Mouse (Mus musculus): ENCODE data around the gene Naa25. TPM values are rescaled to one million over a fixed set of nuclear protein-coding genes. Genes with fewer than 3 reads are reported as not detected.
"Not testable (repeated sequence)": the region's sequence is repeated elsewhere in the genome, so short reads cannot be mapped to it uniquely, and the experiment has no call there.

Gene Naa25
- 11.6 and 22.3 TPM in 2 replicates for polyA plus RNA-seq (2011; ENCODE audit: insufficient read depth, insufficient read length, low replicate concordance, missing spikeins)

DNA sequence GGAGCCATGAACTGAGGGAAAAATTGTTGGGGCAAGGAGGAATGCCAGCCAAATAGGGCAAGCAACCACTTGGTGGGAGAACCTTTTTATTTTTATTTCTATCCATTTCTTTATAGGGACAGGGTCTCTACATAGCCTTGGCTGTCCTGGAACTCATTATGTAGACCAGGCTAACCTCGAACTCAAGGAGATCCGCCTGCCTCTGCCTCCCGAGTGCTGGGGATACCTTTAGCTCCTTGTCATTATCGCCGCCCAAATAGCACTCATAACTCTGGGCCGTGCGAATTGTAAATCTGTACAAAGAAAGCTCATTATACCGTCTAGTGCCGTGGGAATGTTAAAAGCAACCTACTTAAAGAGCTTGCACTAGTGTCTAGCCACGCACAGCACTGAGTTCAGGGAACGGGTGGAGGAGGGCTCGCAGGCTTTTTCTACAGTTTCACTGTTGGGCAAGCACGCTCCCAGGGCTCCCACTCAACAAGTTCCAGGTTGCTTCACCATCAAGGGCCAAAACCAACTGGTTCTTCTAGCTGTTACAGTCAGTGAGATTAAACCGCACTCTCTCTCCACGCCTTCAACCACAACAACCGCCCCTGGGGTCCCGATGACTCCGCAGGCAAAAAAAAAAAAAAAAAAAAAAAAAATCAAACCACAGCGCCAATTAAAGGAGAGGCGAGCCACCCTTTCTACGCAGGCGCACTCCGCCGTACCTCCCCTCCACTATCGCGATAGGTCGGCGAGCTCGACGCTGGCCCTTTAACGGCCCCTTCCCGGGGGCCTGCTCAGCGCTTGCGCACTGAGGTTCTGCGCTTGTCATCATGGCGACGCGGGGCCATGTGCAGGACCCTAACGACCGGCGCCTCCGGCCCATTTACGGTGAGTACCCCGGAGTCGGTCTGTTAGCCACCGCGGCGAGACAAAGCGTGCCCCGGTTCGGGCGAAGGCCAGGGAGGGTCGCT, at the start of gene Naa25:
Naa25 (plus strand) TSS at position 750 of the 959 bp plus-strand sequence.
- WGBS = 6% methylated on average over 53 of the region's 53 CpGs
- no peak for TF ChIP-seq CTCF (IDR thresholded peaks at IDR 0.05; ENCODE audit: control insufficient read depth, insufficient read depth, low read length)
- TF ChIP-seq POLR2A (IDR thresholded peaks at IDR 0.05; ENCODE audit: borderline replicate concordance, control insufficient read depth, low read depth, low read length) = peak; percentile 43; the same call in 1 of the 2 replicates
- Histone ChIP-seq H3K27ac (ENCODE audit: control insufficient read depth, insufficient read depth, low read depth, low read length, poor library complexity) (peak within 1 kb of the TSS; percentile 35), H3K4me3 (replicated peaks; ENCODE audit: control insufficient read depth, low read depth, low read length) (peak within 1 kb of the TSS; percentile 86), H3K4me1 (ENCODE audit: control insufficient read depth, insufficient read depth, low read length) (peaks cover 2% of the 10 kb centered on the region; the same call in 1 of the 2 replicates)

DNA sequence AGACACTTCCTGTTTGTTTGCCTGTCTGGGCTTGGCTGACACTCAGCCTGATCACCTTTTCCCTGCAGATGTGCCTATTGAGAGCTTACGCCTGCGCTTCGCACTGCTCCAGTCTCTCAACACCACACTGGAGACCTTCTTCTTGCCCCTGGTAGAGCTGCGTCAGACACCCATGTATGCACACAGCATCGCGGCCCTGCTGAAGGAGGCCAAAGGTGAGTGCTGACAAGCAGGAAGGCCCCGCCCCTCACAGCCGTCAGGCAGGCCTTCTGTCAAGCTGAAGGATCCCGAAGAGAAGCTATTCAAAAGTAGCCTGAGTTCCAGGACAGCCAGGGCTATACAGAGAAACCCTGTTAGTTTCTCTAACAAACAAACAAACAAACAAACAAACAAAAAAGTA, 38.5 kb upstream of the Naa25 start:
- 90% methylated on average over 9 of the region's 9 CpGs for WGBS
- Histone ChIP-seq H3K4me1 (ENCODE audit: control insufficient read depth, insufficient read depth, low read length) (no peaks in the 10 kb centered on the region), H3K4me3 (replicated peaks; ENCODE audit: control insufficient read depth, low read depth, low read length) (no peak overlapping the region), H3K27ac (ENCODE audit: control insufficient read depth, insufficient read depth, low read depth, low read length, poor library complexity) (no peak overlapping the region)
- TF ChIP-seq POLR2A (IDR thresholded peaks at IDR 0.05; ENCODE audit: borderline replicate concordance, control insufficient read depth, low read depth, low read length) (no peak), CTCF (IDR thresholded peaks at IDR 0.05; ENCODE audit: control insufficient read depth, insufficient read depth, low read length) (no peak)

DNA sequence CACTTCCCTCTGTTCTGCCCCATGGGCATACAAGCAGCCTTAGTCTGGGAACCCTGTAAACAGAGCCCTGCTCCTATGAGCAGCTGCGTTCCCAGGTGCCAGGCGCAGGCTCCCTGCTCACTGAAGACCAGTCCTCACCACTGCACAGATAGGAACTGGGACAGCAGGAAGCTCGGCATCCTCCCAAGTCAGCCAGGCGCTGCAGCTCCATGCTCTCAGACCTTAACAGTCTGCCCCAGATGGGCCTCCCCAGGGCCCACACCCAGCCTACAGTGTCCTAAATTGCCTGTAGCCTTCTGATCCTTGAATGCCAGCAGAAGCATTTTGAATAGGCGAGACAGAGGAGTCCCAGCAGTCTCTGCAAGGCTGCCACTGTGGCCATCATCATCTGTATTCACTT, 36.0 kb upstream of the Naa25 start:
- no peak overlapping the region for H3K27ac ChIP-seq (ENCODE audit: control insufficient read depth, insufficient read depth, low read depth, low read length, poor library complexity)
- no peaks in the 10 kb centered on the region for H3K4me1 ChIP-seq (ENCODE audit: control insufficient read depth, insufficient read depth, low read length)
- 97% methylated on average over 5 of the region's 5 CpGs for WGBS
- TF ChIP-seq CTCF (IDR thresholded peaks at IDR 0.05; ENCODE audit: control insufficient read depth, insufficient read depth, low read length) (no peak), POLR2A (IDR thresholded peaks at IDR 0.05; ENCODE audit: borderline replicate concordance, control insufficient read depth, low read depth, low read length) (no peak)
- H3K4me3 ChIP-seq (replicated peaks; ENCODE audit: control insufficient read depth, low read depth, low read length) = no peak overlapping the region

DNA sequence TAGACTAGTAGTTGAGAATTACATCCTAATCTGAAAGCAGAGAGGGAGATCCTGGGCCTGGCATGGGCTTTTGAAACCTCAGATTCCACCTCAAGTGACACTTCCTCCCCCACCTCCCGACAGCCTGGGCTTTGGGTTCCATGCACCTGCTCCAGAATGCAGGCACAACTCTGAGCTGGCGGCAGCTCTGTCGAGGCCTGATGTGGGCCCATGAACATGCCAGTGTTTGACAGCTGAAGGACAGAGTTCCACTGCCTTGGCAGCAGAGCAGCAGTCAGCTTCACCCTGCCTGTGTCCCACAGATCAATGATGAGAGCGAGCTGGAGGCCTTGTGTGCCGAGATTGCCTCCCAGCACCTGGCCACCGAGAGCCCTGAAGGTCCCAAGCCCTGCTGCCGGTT, 34.3 kb upstream of the Naa25 start:
- Histone ChIP-seq H3K4me3 (replicated peaks; ENCODE audit: control insufficient read depth, low read depth, low read length) (no peak overlapping the region), H3K27ac (ENCODE audit: control insufficient read depth, insufficient read depth, low read depth, low read length, poor library complexity) (no peak overlapping the region), H3K4me1 (ENCODE audit: control insufficient read depth, insufficient read depth, low read length) (no peaks in the 10 kb centered on the region)
- no peak for TF ChIP-seq POLR2A (IDR thresholded peaks at IDR 0.05; ENCODE audit: borderline replicate concordance, control insufficient read depth, low read depth, low read length)
- no peak for TF ChIP-seq CTCF (IDR thresholded peaks at IDR 0.05; ENCODE audit: control insufficient read depth, insufficient read depth, low read length)
- WGBS = 84% methylated on average over 7 of the region's 7 CpGs

DNA sequence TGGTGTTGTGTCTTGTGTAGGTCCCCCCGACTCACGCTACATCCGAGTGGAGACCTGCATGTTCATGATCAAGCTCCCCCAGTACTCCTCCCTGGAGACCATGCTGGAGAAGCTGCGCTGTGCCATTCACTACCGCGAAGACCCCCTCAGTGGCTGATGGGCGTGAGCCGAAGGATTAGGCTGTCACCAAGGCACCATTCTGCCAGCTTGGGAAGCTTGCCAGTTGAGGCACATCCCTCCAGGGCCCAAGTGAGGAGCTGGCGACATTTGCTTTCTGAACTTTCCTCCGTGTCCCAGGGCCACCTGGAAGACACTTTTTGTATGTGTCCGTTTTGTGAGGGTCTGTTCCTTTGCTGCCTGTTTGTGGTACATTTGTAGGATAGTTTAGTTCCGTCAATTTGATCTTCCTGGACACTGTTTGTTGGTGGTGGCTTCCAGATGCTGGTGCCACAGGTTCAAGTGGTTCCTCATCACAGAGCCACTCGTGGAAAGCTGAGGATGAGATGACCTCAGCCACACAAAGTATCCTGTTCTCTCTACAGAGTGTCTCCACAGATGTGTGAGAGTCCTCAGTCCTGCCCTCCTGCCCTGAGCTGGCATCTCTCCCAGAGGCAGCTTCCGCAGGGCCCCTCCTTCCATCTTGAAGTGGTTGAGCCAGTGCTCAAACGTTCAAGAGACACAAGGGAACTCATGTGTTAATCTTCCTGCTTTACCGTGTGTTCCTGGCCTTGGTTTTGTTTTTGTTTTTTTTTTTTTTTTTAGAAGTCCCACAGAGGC, 31.1 kb upstream of the Naa25 start:
- WGBS = 82% methylated on average over 16 of the region's 16 CpGs
- Histone ChIP-seq H3K27ac (ENCODE audit: control insufficient read depth, insufficient read depth, low read depth, low read length, poor library complexity) (no peak overlapping the region), H3K4me1 (ENCODE audit: control insufficient read depth, insufficient read depth, low read length) (no peaks in the 10 kb centered on the region), H3K4me3 (replicated peaks; ENCODE audit: control insufficient read depth, low read depth, low read length) (no peak overlapping the region)
- TF ChIP-seq CTCF (IDR thresholded peaks at IDR 0.05; ENCODE audit: control insufficient read depth, insufficient read depth, low read length) (no peak), POLR2A (IDR thresholded peaks at IDR 0.05; ENCODE audit: borderline replicate concordance, control insufficient read depth, low read depth, low read length) (no peak)

DNA sequence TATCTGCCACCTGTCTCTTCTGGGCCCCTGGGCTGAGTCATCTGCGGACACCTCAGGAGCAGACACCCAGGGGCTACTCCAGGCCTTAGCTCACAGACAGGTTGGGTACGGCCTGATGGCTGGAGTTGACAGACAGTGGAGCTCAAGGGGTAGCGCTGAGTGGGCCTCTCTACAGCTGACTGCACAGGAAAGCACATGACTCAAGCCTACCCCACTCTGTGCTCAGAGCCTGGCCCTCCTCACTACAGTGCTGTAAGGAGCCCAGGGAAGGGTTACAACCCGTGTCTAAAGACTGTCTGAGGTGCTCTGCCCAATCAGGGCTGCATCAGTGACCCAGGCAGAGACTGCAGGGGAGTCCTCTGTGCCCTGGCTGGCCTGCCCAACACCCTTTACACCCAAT, 30.5 kb upstream of the Naa25 start:
- 86% methylated on average over 4 of the region's 4 CpGs for WGBS
- Histone ChIP-seq H3K4me3 (replicated peaks; ENCODE audit: control insufficient read depth, low read depth, low read length) (no peak overlapping the region), H3K27ac (ENCODE audit: control insufficient read depth, insufficient read depth, low read depth, low read length, poor library complexity) (no peak overlapping the region; the same call in 1 of the 2 replicates), H3K4me1 (ENCODE audit: control insufficient read depth, insufficient read depth, low read length) (no peaks in the 10 kb centered on the region)
- TF ChIP-seq CTCF (IDR thresholded peaks at IDR 0.05; ENCODE audit: control insufficient read depth, insufficient read depth, low read length) = no peak
- TF ChIP-seq POLR2A (IDR thresholded peaks at IDR 0.05; ENCODE audit: borderline replicate concordance, control insufficient read depth, low read depth, low read length) = no peak

DNA sequence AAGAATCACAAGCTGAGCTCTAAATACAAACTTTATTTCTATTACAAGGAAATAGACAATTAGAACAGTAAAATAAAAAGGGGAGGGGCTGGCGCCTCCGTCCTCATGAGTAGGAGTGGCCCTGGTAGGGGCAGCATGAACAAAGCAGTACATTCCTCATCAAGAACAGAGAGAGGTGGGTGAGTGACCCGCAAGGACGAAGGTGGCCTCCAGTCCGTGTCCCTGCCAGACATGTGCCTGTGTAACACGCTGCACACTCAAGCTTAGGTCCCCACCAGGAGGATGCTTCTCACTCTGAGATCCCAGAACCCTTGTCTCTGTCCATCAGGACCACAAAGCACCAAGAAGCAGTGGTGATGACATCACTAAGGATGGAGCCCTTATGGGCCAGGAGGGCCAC, 26.0 kb upstream of the Naa25 start:
- WGBS = 88% methylated on average over 6 of the region's 6 CpGs
- Histone ChIP-seq H3K27ac (ENCODE audit: control insufficient read depth, insufficient read depth, low read depth, low read length, poor library complexity) (no peak overlapping the region), H3K4me1 (ENCODE audit: control insufficient read depth, insufficient read depth, low read length) (no peaks in the 10 kb centered on the region), H3K4me3 (replicated peaks; ENCODE audit: control insufficient read depth, low read depth, low read length) (no peak overlapping the region)
- TF ChIP-seq CTCF (IDR thresholded peaks at IDR 0.05; ENCODE audit: control insufficient read depth, insufficient read depth, low read length) (no peak), POLR2A (IDR thresholded peaks at IDR 0.05; ENCODE audit: borderline replicate concordance, control insufficient read depth, low read depth, low read length) (no peak)

DNA sequence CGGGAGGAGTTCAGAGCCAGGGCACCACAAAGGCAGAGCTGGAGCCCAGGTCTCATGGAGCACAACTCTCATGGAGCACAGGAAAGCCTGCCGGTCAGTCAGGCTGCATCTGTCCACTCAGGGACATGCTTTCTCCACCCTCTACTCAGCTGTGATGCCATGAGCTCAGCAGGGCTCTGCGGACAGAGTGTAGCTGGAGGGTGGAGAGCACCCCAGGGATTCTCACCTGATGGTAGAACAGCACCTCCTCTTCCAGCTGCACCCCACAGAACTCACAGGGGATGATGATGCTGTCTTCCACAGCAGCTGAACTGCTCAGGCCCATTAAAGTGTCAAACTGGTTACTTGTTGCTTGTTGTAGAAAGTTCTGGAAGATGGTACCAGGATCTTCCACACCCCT, 22.9 kb upstream of the Naa25 start:
- no peaks in the 10 kb centered on the region for H3K4me1 ChIP-seq (ENCODE audit: control insufficient read depth, insufficient read depth, low read length)
- TF ChIP-seq CTCF (IDR thresholded peaks at IDR 0.05; ENCODE audit: control insufficient read depth, insufficient read depth, low read length) = no peak
- TF ChIP-seq POLR2A (IDR thresholded peaks at IDR 0.05; ENCODE audit: borderline replicate concordance, control insufficient read depth, low read depth, low read length) = no peak
- no peak overlapping the region for H3K27ac ChIP-seq (ENCODE audit: control insufficient read depth, insufficient read depth, low read depth, low read length, poor library complexity)
- WGBS = 95% methylated on average over 3 of the region's 3 CpGs
- no peak overlapping the region for H3K4me3 ChIP-seq (replicated peaks; ENCODE audit: control insufficient read depth, low read depth, low read length)

DNA sequence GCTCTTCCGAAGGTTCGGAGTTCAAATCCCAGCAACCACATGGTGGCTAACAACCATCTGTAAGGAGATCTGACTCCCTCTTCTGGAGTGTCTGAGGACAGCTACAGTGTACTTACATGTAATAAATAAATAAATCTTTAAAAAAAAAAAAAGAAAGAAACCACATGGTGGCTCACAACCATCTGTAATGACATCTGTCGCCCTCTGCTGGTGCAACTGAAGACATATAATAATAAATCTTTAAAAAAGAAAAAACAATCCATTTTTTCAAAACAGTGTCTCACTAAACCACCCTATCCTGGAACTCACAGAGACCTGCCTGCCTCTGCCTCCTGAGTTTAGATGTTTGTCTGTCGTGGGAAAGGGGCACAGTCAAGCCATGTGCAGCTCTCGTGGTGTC, 20.8 kb upstream of the Naa25 start:
- H3K4me1 ChIP-seq (ENCODE audit: control insufficient read depth, insufficient read depth, low read length); H3K27ac ChIP-seq (ENCODE audit: control insufficient read depth, insufficient read depth, low read depth, low read length, poor library complexity); H3K4me3 ChIP-seq (replicated peaks; ENCODE audit: control insufficient read depth, low read depth, low read length): not testable (repeated sequence)
- 67% methylated on average over 5 of the region's 5 CpGs for WGBS

Data from bone marrow, adult 2 months (tissue).